Mouse (Mus musculus) brain, embryonic 14.5 days (tissue): ENCODE results near the gene Pcca.

Experiments used
- CTCF ChIP-seq: fragments of 200-500 bp; IDR thresholded peaks from 2 replicates; pipeline ENCODE4 v1.5.1; 2012; ENCODE audit warnings: inconsistent platforms, mild to moderate bottlenecking, moderate library complexity, borderline replicate concordance; ENCODE audit not compliant: insufficient read depth, insufficient read length; ENCODE audit errors: extremely low read depth
- POLR2A ChIP-seq: fragments of 200-500 bp; IDR thresholded peaks from 2 replicates; pipeline ENCODE4 v1.6.1; 2012; ENCODE audit warnings: mild to moderate bottlenecking, inconsistent platforms, borderline replicate concordance; ENCODE audit not compliant: poor library complexity, insufficient read depth, insufficient read length, severe bottlenecking; ENCODE audit errors: extremely low read depth

DNA sequence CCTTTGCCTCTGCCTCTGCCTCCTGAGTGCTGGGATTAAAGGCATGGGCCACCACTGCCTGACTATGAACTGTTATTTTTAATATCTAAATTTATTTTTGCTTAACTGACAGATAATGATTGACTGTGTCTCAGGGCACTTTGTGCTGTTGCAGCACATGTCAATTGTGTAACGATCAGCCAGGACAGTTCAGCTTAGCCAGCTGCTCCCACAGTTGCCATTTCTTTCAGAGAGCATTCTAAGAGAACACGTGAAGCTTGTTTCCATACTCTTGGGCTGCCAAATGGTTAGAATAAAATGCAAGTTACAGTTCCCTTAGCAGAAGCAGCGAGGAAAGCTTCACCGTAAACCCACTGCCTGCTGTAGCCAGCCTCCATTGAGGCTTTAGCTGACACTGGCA lies 266.2 kb downstream of the Pcca start:
- TF ChIP-seq CTCF (no peak), POLR2A (no peak)
